Mouse (Mus musculus) B cell, adult 62 days (primary cell): ENCODE data around the gene Tesk2. TPM values are rescaled to one million over a fixed set of nuclear protein-coding genes. Genes with fewer than 3 reads are reported as not detected.

ENCODE experiments used
- total RNA-seq: library from RNA; stranded (reverse); gene quantifications from 4 replicates; pipeline ENCODE4 v1.2.4, GENCODE M21; 2023

The Tesk2 gene
- total RNA-seq, result 10.7 to 12.8 TPM (median 12.6 TPM) in 4 replicates

DNA sequence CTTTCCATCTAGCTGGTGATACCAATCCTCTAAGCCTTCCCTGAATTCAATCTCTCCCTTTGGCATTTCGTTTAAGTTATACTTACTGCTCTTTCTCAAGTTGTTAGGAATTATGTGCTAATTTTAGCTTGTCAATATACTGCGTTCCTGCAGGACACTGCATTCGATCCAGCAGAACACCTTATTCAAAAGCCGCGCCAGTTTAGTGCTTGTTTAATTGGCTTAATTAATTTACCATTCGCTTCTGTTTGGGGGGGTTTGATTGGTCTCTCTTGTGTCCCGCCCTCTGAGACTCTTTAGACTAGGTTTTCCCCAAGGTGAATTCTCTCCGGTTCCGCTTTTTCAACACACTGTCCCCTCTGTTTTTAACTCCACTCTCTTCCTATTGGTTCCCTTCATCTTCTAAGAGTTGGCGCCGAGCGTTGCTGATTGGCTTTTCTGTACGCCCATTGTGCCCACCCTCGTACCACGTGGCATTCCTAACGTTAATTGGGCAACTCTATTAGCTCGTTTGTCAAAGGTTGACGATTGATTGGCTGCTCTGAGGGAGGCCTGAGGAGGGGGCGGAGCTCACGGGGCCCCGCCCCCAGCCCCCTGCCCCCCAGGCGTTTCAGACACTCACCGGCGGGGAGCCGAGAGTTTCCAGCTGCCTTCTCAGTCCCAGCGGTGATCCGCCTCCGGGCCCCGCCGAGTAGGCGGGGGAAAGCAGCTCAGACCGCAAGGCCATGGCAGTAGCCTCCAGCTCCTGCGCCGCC, at the start of gene Tesk2:
Tesk2 (plus strand) TSS at position 606 of the 755 bp plus-strand sequence.

DNA sequence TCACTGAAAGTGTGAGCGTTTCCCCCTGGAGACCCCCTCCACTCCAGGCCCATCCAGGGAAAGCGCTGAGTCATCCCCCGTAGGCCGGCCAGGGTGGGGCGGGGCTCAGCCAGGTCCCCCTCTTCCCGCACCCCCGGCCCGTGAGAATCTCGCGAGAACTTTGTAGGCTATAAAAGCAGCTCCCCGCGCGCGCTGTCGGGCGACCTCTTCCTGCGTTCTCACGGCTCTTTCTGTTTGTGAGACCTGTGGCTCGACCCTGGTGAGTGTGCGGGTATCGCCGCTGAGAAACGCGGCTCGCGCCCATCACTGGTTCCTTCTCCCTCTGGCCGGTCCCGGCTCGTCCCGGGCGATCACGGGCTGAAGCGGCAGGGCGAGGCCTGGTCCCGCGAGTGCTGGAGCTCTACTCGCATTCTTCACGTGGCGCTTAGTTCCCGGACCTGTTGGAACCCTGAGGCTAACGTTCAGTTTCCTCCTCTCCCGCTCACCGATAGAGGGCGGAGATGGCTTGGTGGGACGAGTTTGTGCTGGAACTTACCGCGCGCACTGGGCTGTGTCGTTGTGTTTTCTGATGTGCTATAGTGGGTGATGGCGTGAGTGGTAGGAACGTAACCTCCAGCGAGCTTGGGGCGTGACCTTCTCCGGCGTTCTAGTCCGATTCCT, 35.2 kb upstream of the Tesk2 start, which contains the start of gene Prdx1:
Prdx1 (plus strand) TSS at position 143 of the 660 bp plus-strand sequence.

DNA sequence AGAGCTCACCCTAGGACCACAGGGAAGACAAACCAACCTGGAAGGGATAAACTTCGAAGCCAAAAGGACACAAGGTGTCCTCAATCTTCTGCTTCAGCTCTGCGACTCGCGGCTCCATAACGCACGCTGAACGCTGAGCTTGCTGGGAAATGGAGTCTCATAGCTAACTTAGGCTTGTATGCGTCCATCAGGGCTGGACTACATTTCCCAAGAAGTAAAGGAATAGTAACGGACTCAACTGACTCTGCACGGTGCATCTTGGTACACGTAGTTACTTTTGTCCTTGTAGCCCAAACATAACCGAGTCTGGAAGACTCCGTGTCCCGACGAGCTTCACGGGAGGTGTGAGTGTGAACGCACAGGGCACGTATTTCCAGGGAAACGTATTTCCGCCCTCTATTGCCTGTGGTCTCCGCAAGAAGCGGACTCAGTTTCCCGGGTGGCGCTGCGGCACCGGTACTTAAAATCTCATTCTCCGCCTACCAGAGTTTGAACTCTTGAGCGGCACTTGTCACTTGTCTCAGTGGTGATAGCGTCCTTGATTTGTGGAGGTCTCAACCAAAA, 12.5 kb upstream of the Tesk2 start, which contains the start of the genes Mmachc and Ccdc163:
Mmachc (minus strand) TSS at position 206 of the 564 bp plus-strand sequence.
Ccdc163 (plus strand) TSS at position 309 of the 564 bp plus-strand sequence.

DNA sequence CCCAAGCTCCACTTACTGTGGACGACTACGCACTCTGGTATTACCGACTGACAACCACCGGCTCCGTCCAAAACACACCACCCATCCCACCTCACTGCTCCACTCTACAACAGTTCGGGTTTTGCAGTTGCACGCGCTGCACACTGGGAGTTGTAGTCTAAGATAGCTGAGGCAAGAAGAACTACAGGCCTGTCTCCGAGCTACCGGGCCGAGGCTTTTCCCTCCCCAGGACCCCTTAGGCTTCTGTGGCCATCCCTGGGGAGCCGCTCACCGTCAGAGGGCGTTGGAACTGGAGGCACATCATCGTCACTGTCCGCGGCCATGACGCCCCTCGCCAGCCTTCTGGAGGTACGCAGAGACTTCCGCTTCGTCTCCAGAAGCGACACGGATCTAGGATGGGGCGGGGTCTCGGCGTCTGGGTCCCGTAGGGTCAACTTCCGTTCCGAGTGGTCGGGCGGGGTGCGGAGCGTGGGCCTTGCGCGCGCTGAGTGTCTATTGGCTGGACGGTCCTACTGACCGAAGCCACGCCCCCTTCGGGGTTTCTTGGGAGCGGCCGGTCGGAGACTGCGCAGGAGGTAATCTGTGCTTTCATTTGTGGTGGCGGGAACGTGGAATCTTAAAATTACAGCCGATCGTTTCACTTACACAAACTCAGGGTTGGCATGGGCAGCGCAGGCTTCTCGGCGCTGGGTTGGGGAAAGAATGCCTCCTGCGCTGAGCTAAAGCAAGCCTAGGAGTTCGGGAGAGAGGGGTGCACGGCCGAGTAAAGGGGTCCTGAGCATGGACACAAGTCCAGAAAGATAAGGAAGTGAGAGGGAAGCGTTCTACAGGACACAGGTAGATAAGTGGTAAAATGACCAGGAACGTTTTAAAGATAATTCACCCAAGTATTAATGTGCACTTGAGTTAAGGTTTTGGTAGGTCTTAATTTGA, 86.7 kb downstream of the Tesk2 start, which contains the start of the genes Toe1 and Mutyh:
Toe1 (minus strand) TSS at position 444 of the 933 bp plus-strand sequence.
Mutyh (plus strand) TSS at position 527 of the 933 bp plus-strand sequence.

DNA sequence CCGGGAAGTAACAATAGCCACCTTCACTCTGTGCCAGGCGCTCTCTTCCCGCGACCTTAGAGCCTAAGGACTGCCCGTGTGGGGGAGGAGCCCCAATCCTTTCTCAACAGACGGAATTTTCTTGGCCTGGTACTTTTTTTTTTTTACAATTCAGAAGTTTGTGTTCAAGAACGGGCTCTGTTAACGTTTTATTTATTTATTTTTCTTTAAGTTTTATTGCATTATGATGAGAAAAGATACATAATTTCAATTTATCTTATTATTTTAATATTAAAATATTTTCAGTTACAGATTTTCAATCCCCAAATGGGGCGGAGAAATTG, 100.9 kb downstream of the Tesk2 start, which contains the start of gene Hpdl:
Hpdl (minus strand) TSS at position 14 of the 323 bp plus-strand sequence.

Other genes with a start within 250 kb of the Tesk2 start
- gene Ipp, start 213.4 kb upstream of the Tesk2 start, total RNA-seq, result 12.5 to 15.4 TPM (median 14.5 TPM) in 4 replicates
- 10.7 to 11.1 TPM (median 10.9 TPM) in 4 replicates for gene Tmem69, start 165.0 kb upstream of the Tesk2 start, total RNA-seq
- gene Gpbp1l1, start 163.3 kb upstream of the Tesk2 start, total RNA-seq, result 83.2 to 97.4 TPM (median 87.2 TPM) in 4 replicates
- 17.6 to 22.3 TPM (median 18.6 TPM) in 4 replicates for gene Ccdc17, start 124.3 kb upstream of the Tesk2 start, total RNA-seq
- gene Nasp, start 93.0 kb upstream of the Tesk2 start, total RNA-seq, result 64.6 to 72.9 TPM (median 68.7 TPM) in 4 replicates
- gene Akr1a1, start 69.3 kb upstream of the Tesk2 start, total RNA-seq, result 168 to 183 TPM (median 175 TPM) in 4 replicates
- 156 to 175 TPM (median 166 TPM) in 4 replicates for gene Prdx1, start 35.4 kb upstream of the Tesk2 start, total RNA-seq
- gene Mmachc, start 12.5 kb upstream of the Tesk2 start, total RNA-seq, result 3.4 to 7.5 TPM (median 5.3 TPM) in 4 replicates
- gene Ccdc163, start 12.4 kb upstream of the Tesk2 start, total RNA-seq, result 16.2 to 32.2 TPM (median 20.9 TPM) in 4 replicates
- gene Toe1, start 86.7 kb downstream of the Tesk2 start, total RNA-seq, result 44.6 to 53.4 TPM (median 47.2 TPM) in 4 replicates
- gene Mutyh, start 86.8 kb downstream of the Tesk2 start, total RNA-seq, result 17.0 to 26.9 TPM (median 20.9 TPM) in 4 replicates
- not detected in 4 replicates for gene Hpdl, start 100.8 kb downstream of the Tesk2 start, total RNA-seq
- not detected in 4 replicates for gene Zswim5, start 156.4 kb downstream of the Tesk2 start, total RNA-seq